Mouse (Mus musculus) right cerebral cortex, postnatal 25 days (tissue): Measurements from ENCODE around the gene Ddx43.
A peak's percentile ranks its signal among the peaks of the same experiment; 100 is the strongest.

ENCODE experiments used
- DNase-seq: peaks from one replicate; pipeline ENCODE4 v3.0.0; 2022

Ddx43 gene

GRCm38 (mm10) chr9:78447973-78448873 lies 52.6 kb downstream of the Ddx43 start, which contains the start of the genes Mto1 and Gm17324:
TSS of gene Mto1 (plus strand) at chr9:78448208.
TSS of gene Gm17324 (minus strand) at chr9:78448786.
- DNase-seq: peak; percentile 90

GRCm38 (mm10) chr9:78450404-78450803 lies 54.8 kb downstream of the Ddx43 start:
- no peak for DNase-seq

GRCm38 (mm10) chr9:78451382-78451781 lies 55.8 kb downstream of the Ddx43 start:
- DNase-seq: no peak

- DNase-seq: no peak
Observed at GRCm38 (mm10) chr9:78457026-78457425, 61.4 kb downstream of the Ddx43 start.

GRCm38 (mm10) chr9:78463337-78463736 lies 67.8 kb downstream of the Ddx43 start:
- no peak for DNase-seq

- no peak for DNase-seq
Observed at GRCm38 (mm10) chr9:78465725-78466124, 70.1 kb downstream of the Ddx43 start.
